Mouse (Mus musculus) neutrophil, adult 5-6 weeks (primary cell): ENCODE measurements around the gene Gm10338. TPM values are rescaled to one million over a fixed set of nuclear protein-coding genes. Genes with fewer than 3 reads are reported as not detected.
"Not testable (repeated sequence)": the region's sequence is repeated elsewhere in the genome, so short reads cannot be mapped to it uniquely, and the experiment has no call there.

Source experiments
- ATAC-seq: fragments of 151-379, 151-347 bp; 2 replicates; pipeline ENCODE4 v1.8.0; 2017; ENCODE audit warnings: mild to moderate bottlenecking, moderate TSS enrichment; ENCODE audit not compliant: insufficient number of reproducible peaks, poor library complexity, low FRiP score, severe bottlenecking; ENCODE audit errors: extremely low read depth
- total RNA-seq: library from RNA; stranded (forward); fragments of 200-1000 nt; gene quantifications from 2 replicates; pipeline ENCODE4 v1.2.3, GENCODE M21; 2017

Gm10338 gene
- not detected in 2 replicates for total RNA-seq

GRCm38 (mm10) chr14:7595492-7595891 lies at the start of gene Gm10338:
Gene Gm10338, minus strand, starts transcription at chr14:7595592.
- not testable (repeated sequence) for ATAC-seq

GRCm38 (mm10) chr14:7643872-7644271 lies 48.5 kb upstream of the Gm10338 start, which contains the start of gene Gm10128:
Gene Gm10128, minus strand, starts transcription at chr14:7643972.
- ATAC-seq, result not testable (repeated sequence)

GRCm38 (mm10) chr14:7568382-7568781 lies 27.0 kb downstream of the Gm10338 start, which contains the start of gene Gm3558:
Gene Gm3558, minus strand, starts transcription at chr14:7568566.
- ATAC-seq, result not testable (repeated sequence)

- ATAC-seq, result not testable (repeated sequence)
Observed at GRCm38 (mm10) chr14:7567890-7568289, 27.5 kb downstream of the Gm10338 start.

GRCm38 (mm10) chr14:7567266-7567665 lies 28.1 kb downstream of the Gm10338 start:
- not testable (repeated sequence) for ATAC-seq

Other genes with a start within 250 kb of the Gm10338 start
- gene Gm8374, start 230.5 kb downstream of the Gm10338 start, total RNA-seq, result not detected in 2 replicates
- 0.23 TPM in 1 of 2 replicates, not detected in the other for gene Gm3755, start 144.7 kb downstream of the Gm10338 start, total RNA-seq
- gene Gm3752, start 111.8 kb downstream of the Gm10338 start, total RNA-seq, result not detected in 2 replicates
- gene Gm3558, start 27.0 kb downstream of the Gm10338 start, total RNA-seq, result not detected in 2 replicates
- not detected in 2 replicates for gene Gm10128, start 48.4 kb upstream of the Gm10338 start, total RNA-seq
- gene Gm26661, start 196.0 kb upstream of the Gm10338 start, total RNA-seq, result not detected in 2 replicates
- 9.0 and 9.3 TPM in 2 replicates for gene Flnb, start 222.4 kb upstream of the Gm10338 start, total RNA-seq